ENCODE assay signal across 20 mouse cellular contexts in genomic region chr13:51518880-51519279, GRCm38 (mm10). TPM values are rescaled to one million over a fixed set of nuclear protein-coding genes. Genes with fewer than 3 reads are reported as not detected.
DNase-seq lines count a peak whose midpoint lies in the region; ATAC-seq and TF ChIP-seq lines count a peak whose summit lies in the region.
"Had no signal": no experiment of that assay in that cellular context is flagged by ENCODE, and none has a peak within 500 bp of the region (broad histone marks: within the 10 kb centered on the region; RNA-seq: fewer than 3 reads in every experiment).

No protein-coding gene starts in this region.

- H3K36me3 ChIP-seq in heart, embryonic 12.5 days = no peaks in the 10 kb centered on the region
- H3K36me3 ChIP-seq in C2C12 (ENCODE audit: control insufficient read depth, insufficient read depth) = no peaks in the 10 kb centered on the region
- no peaks in the 10 kb centered on the region for H3K36me3 ChIP-seq in embryonic facial prominence, embryonic 10.5 days (replicated peaks)
- no peaks in the 10 kb centered on the region for H3K36me3 ChIP-seq in thymus, adult 2 months (ENCODE audit: control insufficient read depth, insufficient read depth, low read length)
- H3K36me3 ChIP-seq in midbrain, embryonic 10.5 days = no peaks in the 10 kb centered on the region
- H3K36me3 ChIP-seq: embryonic facial prominence, embryonic 15.5 days; forebrain, embryonic 15.5 days; intestine, embryonic 15.5 days had no signal

- no peaks in the 10 kb centered on the region for H3K4me1 ChIP-seq in heart, embryonic 12.5 days (replicated peaks)
- H3K4me1 ChIP-seq in embryonic facial prominence, embryonic 10.5 days = no peaks in the 10 kb centered on the region
- no peaks in the 10 kb centered on the region for H3K4me1 ChIP-seq in thymus, adult 2 months (replicated peaks; ENCODE audit: control insufficient read depth, insufficient read depth, low read length)
- H3K4me1 ChIP-seq in midbrain, embryonic 10.5 days = no peaks in the 10 kb centered on the region
- H3K4me1 ChIP-seq: embryonic facial prominence, embryonic 15.5 days; forebrain, embryonic 15.5 days; intestine, embryonic 15.5 days had no signal

- no peak overlapping the region for H3K9ac ChIP-seq in heart, embryonic 12.5 days
- H3K9ac ChIP-seq: embryonic facial prominence, embryonic 15.5 days; forebrain, embryonic 15.5 days; hindbrain, embryonic 14.5 days; intestine, embryonic 15.5 days had no signal

- 84% methylated on average over 6 of the region's 6 CpGs for WGBS in heart, embryonic 12.5 days
- 94% methylated on average over 6 of the region's 6 CpGs for WGBS in embryonic facial prominence, embryonic 10.5 days
- 50% methylated on average over 6 of the region's 6 CpGs for WGBS in thymus, adult 2 months
- WGBS in midbrain, embryonic 10.5 days = 89% methylated on average over 6 of the region's 6 CpGs

- no peak for TF ChIP-seq POLR2A in thymus, adult 2 months (IDR thresholded peaks at IDR 0.05; ENCODE audit: control insufficient read depth, extremely low read depth, insufficient read depth, low read length, poor library complexity)

- TF ChIP-seq CTCF in C2C12 (IDR thresholded peaks at IDR 0.05; ENCODE audit: control insufficient read depth, insufficient read depth, insufficient read length) = no peak
- TF ChIP-seq CTCF in thymus, adult 2 months (IDR thresholded peaks at IDR 0.05; ENCODE audit: borderline replicate concordance, control insufficient read depth, extremely low read depth, insufficient read depth, low read length, poor library complexity) = no peak

- no peak overlapping the region for H3K4me3 ChIP-seq in heart, embryonic 12.5 days
- H3K4me3 ChIP-seq in C2C12 (ENCODE audit: insufficient read depth, poor library complexity, severe bottlenecking) = no peak overlapping the region
- no peak overlapping the region for H3K4me3 ChIP-seq in embryonic facial prominence, embryonic 10.5 days
- no peak overlapping the region for H3K4me3 ChIP-seq in thymus, adult 2 months (ENCODE audit: control insufficient read depth, insufficient read depth, low read length)
- no peak overlapping the region for H3K4me3 ChIP-seq in midbrain, embryonic 10.5 days
- H3K4me3 ChIP-seq: embryonic facial prominence, embryonic 15.5 days; erythroblast, embryonic 14.5 days; forebrain, embryonic 15.5 days; intestine, embryonic 15.5 days had no signal

- H3K27ac ChIP-seq in heart, embryonic 12.5 days (ENCODE audit: poor library complexity, severe bottlenecking) = no peak overlapping the region
- H3K27ac ChIP-seq in embryonic facial prominence, embryonic 10.5 days (replicated peaks) = no peak overlapping the region
- H3K27ac ChIP-seq in thymus, adult 2 months (ENCODE audit: control insufficient read depth, insufficient read depth, low read length) = no peak overlapping the region
- H3K27ac ChIP-seq in midbrain, embryonic 10.5 days (replicated peaks) = no peak overlapping the region
- H3K27ac ChIP-seq: embryonic facial prominence, embryonic 15.5 days; forebrain, embryonic 15.5 days; hindbrain, embryonic 14.5 days; intestine, embryonic 15.5 days had no signal

- 0 out of 2 replicates have a peak, but pooled peaks cover 2% of the 10 kb centered on the region for H3K9me3 ChIP-seq in heart, embryonic 12.5 days (replicated peaks)
- H3K9me3 ChIP-seq in embryonic facial prominence, embryonic 10.5 days = no peaks in the 10 kb centered on the region
- no peaks in the 10 kb centered on the region for H3K9me3 ChIP-seq in midbrain, embryonic 10.5 days (replicated peaks)
- H3K9me3 ChIP-seq: embryonic facial prominence, embryonic 15.5 days; forebrain, embryonic 15.5 days; intestine, embryonic 15.5 days had no signal

- intact Hi-C loops in gastrocnemius, postnatal 14 days (cut with DNase I; ENCODE audit: low total_unique reads) = no loop called here

- H3K79me3 ChIP-seq in C2C12 (ENCODE audit: low read depth) = no peaks in the 10 kb centered on the region

- DNase-seq in heart, adult 11 months = peak; percentile 9
- peak; percentile 3 for DNase-seq in embryonic facial prominence, embryonic 10.5 days (ENCODE audit: low spot score)
- no peak for DNase-seq in gastrocnemius, postnatal 14 days
- no peak for DNase-seq in thymus, adult 2 months
- no peak for DNase-seq in midbrain, embryonic 10.5 days (ENCODE audit: low spot score)
- DNase-seq: adrenal gland, postnatal 10 days; cerebellum, adult 11 months; cerebellum, adult 8-10 months; cerebellum, postnatal 25 days; heart, postnatal 10 days; kidney, adult 2 months had no signal

- no peak overlapping the region for H3K4me2 ChIP-seq in heart, embryonic 12.5 days
- H3K4me2 ChIP-seq: embryonic facial prominence, embryonic 15.5 days; forebrain, embryonic 15.5 days; hindbrain, embryonic 14.5 days; intestine, embryonic 15.5 days had no signal

- no peaks in the 10 kb centered on the region for H3K27me3 ChIP-seq in heart, embryonic 12.5 days (replicated peaks)
- peaks cover 24% of the 10 kb centered on the region for H3K27me3 ChIP-seq in C2C12 (ENCODE audit: control insufficient read depth, insufficient read depth, insufficient read length)
- no peaks in the 10 kb centered on the region for H3K27me3 ChIP-seq in embryonic facial prominence, embryonic 10.5 days (replicated peaks; ENCODE audit: low read depth, poor library complexity, severe bottlenecking)
- H3K27me3 ChIP-seq in thymus, adult 2 months (ENCODE audit: control insufficient read depth, insufficient read depth, low read length) = no peaks in the 10 kb centered on the region
- no peaks in the 10 kb centered on the region for H3K27me3 ChIP-seq in midbrain, embryonic 10.5 days (ENCODE audit: low read depth, poor library complexity, severe bottlenecking)
- H3K27me3 ChIP-seq: embryonic facial prominence, embryonic 15.5 days; forebrain, embryonic 15.5 days; intestine, embryonic 15.5 days had no signal

- H3K79me2 ChIP-seq in C2C12 (ENCODE audit: control insufficient read depth, insufficient read depth) = no peaks in the 10 kb centered on the region

- no peak overlapping the region for H3ac ChIP-seq in C2C12 (ENCODE audit: control insufficient read depth, insufficient read length, low read depth)

- ATAC-seq in heart, embryonic 12.5 days (ENCODE audit: insufficient number of reproducible peaks, low FRiP score) = no peak
- ATAC-seq: forebrain, embryonic 15.5 days; intestine, embryonic 15.5 days had no signal

TF ChIP-seq in C2C12, 6 proteins besides CTCF, POLR2A, EP300 and RAD21:
- peak; percentile 55 for TF ChIP-seq CEBPB (IDR thresholded peaks at IDR 0.05; ENCODE audit: low read depth)
- no peak for TF ChIP-seq USF1 (IDR thresholded peaks at IDR 0.05; ENCODE audit: low read depth)
- peak; percentile 69 for TF ChIP-seq FOSL1 (IDR thresholded peaks at IDR 0.05; ENCODE audit: insufficient read depth, low read length, poor library complexity, severe bottlenecking)
- TF ChIP-seq MYOG (IDR thresholded peaks at IDR 0.05; ENCODE audit: control insufficient read depth, extremely low read depth, insufficient read length) = no peak

RNA-seq across cellular contexts. Expression of gene Shc3, which starts 50.3 kb away (rescaled TPM):
- 0.26 and 0.32 TPM in 2 replicates for polyA plus RNA-seq in heart, embryonic 12.5 days (2016; fragmentation: Nextera tagmentation; extraction: Ambion mirVana)
- 0.16 TPM for polyA plus RNA-seq in C2C12 (2012; fragmentation: generic; extraction: Trizol)
- 0.92 and 0.94 TPM in 2 replicates for polyA plus RNA-seq in embryonic facial prominence, embryonic 10.5 days (2016; fragmentation: Nextera tagmentation; extraction: Ambion mirVana)
- total RNA-seq in gastrocnemius, postnatal 14 days (2021) = 1 to 10 TPM; 1.4 to 2.2 TPM
- polyA plus RNA-seq in thymus, adult 2 months (2012; rRNA removed) = 0.57 and 0.69 TPM in 2 replicates
- 2.8 and 3.6 TPM in 2 replicates for polyA plus RNA-seq in midbrain, embryonic 10.5 days (2016; fragmentation: Nextera tagmentation; extraction: Ambion mirVana)
- total RNA-seq: hematopoietic stem cell, adult 5-6 weeks had no signal
- polyA plus RNA-seq: erythroblast, embryonic 14.5 days; heart, embryonic 14.5 days had no signal

Comparison
In these comparisons a context has a peak if more than half of its experiments do, and no peak if none do; other contexts are left out.
1. DNase-seq: peak in heart, adult 11 months (single experiment) and embryonic facial prominence, embryonic 10.5 days (single experiment); none in gastrocnemius, postnatal 14 days (single experiment), thymus, adult 2 months (single experiment) and midbrain, embryonic 10.5 days (single experiment).